Mouse (Mus musculus) activated CD4-positive, CD25-positive, alpha-beta regulatory T cell, adult 4 months (primary cell): ENCODE measurements around the gene Calr4. TPM values are rescaled to one million over a fixed set of nuclear protein-coding genes. Genes with fewer than 3 reads are reported as not detected.

Experiments used
- ATAC-seq: one replicate; pipeline ENCODE4 v1.8.0; 2017
- polyA plus RNA-seq, 2 experiments: library from polyadenylated mRNA; unstranded; fragments of 100-300 nt; shearing (Covaris generic); gene quantifications; one replicate each; pipeline ENCODE4 v1.2.1; 2017

Calr4 gene
- polyA plus RNA-seq, 2 experiments from 2014 or later = not detected

DNA sequence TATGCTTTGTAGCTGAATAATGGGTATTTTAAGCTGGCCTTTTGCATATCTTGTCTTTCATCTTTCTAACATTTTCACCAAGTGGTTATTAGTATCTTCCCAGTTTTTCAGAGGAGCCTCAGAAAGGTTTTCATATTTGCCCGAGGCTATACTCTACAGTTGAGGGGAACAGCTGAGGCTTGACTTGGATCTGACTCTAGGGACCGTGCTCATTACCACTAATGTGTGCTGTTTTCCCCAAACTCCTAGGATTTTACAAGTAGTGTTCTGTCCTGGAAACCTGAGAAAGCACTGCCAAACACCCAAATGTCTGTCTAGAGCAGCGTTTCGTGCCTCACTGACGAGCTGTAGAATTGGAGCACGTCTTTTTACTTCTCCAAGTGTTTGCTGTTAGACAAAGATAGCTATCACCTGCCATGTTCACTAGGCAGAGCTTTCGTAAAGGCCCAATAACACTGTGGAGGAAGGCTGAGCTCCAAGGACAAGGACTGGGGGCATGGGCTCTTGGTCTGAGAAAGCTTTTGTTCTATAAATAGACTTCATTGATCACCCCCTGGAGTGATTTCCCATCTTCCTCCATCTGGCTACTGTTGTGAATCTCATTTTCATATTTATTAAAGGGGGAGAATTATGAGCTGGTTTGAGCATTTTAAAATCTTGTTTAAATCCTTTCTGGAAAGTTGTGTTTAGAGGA lies 2.0 kb downstream of the Calr4 start:
- no peak for ATAC-seq

DNA sequence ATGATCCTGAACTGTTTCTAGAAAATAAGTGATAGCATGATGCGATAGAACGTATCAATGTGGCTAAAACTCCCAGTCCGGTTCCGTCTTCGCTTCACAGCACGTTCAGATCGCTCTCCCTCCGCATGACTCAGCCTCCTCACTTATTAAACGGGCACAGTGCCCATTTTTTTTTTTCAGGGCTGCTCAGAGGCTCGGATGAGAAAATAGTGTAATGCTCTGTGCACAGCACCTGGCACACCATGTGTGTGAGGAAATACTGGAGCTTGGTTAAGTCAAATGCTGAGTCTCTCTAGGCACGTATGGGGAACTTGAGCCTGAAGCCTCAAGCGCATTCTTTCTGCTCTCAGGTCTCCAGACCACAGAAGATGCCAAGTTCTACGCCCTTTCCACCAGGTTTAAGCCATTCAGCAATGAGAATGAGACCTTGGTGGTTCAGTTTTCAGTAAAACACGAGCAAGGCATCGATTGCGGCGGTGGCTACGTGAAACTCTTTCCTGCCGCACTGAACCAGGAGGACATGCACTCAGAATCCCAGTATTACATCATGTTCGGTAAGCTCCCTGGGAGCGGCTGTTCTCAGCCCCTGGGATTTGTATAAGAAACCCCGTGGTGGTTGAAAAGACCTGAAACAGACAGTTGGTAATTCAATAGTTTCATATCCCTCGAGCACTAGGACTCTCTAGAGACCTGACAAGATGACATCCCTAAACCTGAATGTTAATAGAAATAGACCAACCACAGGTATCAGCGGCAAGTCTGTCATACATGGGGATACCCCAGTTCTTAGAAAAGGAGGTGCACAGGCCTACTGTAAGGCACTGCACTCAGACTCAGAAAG lies 4.4 kb downstream of the Calr4 start:
- ATAC-seq = no peak

DNA sequence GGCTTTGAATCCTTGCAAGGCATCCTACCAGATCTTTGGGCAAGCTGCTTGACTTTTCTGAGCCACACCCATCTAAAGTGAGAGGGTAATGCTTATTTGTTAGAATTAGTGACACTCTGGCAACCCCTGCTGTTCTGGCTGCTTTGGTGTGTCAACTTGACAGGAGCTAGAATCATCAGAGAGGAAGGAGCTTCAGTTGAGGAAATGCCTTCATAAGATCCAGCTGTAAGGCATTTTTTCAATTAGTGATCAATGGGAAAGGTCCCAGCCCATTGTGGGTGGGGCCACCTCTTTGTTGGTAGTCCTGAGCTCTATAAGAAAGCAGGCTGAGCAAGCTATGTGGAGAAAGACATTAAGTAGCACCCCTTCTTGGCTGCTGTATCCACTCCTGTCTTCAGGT lies 6.9 kb downstream of the Calr4 start:
- ATAC-seq = no peak

DNA sequence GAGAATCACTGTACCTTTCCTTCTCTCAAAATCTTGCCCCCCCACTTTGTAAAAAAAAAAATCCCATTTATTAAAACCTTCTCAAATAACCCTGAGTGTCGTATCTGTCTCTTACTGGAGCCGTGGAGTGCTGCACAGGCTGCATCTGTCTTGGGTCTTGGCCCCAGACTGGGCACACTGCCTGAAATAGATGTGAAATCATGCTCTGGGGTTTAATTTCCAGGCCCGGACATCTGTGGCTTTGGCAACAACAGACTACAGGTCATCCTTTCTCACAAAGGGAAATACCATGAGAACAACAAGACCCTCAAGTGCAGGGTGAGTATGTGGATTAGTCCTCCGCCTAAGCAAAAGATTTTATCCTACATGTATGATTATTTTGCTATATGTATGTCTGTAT lies 7.6 kb downstream of the Calr4 start:
- no peak for ATAC-seq

DNA sequence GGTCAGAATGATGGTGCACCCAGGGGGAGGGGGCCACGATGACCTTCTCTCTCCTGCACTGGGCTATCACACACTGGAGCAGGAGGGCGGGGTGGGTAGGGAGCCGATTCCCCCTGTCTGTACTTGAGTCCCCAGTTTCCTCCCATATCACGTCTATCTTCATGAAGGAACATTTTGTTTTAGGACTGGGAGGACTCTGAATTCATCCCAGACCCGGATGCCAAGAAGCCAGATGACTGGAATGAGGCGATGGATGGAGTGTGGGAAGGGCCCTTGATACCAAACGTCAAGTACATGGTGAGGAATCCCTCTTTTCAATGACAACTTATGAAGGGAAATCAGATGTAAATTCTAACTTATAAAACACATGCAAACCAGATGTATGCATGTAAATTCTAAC lies 10.2 kb downstream of the Calr4 start:
- ATAC-seq = no peak

DNA sequence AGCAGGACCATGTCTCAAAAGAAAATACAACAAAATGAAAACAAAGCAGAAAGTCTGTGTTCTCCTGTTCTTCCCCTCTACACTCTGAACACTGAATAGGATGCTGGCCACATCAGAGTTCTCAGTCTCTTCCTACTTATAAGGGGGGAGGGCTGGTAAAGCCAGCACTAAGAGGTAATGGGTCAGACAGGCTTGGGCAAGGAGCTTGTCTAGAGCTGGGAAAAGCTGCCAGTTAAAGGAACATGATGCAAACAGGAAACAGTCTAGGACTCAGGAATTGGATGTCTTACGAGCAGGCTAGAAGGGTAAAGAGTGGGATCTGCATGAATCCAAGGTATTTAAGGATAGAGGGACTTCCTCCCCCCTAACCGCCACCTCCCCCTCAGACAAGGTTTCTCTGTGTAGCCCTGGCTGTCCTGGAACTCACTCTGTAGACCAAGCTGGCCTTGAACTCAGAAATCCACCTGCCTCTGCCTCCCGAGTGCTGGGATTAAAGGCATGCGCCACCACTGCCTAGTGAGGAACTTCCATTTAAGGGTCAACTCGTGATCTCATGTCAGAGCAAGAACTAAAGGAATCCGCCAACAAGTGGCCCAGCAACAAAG lies 10.8 kb downstream of the Calr4 start:
- no peak for ATAC-seq

GRCm38 (mm10) chr4:109251605-109252004 lies 17.3 kb downstream of the Calr4 start:
- no peak for ATAC-seq

DNA sequence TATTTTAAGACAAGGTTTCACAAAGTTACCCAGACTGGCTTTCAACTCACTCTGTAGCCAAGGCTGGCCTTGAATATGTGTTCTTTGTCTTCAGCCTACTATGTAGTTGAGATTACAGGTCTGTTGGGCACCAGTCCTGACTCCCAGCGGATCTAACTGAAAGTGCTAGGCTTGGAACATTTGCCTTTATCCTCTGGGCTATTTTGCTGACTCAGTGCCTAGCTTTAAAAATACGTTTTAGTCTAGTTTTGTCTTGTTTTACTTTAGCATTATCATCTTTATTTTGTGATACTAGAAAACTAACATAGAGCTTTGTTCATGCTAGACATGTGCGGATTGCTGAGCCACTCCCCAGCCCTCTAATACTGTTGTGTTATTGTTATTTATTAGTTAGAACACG lies 17.9 kb downstream of the Calr4 start:
- no peak for ATAC-seq

- no peak for ATAC-seq
Observed at GRCm38 (mm10) chr4:109253664-109254151, 19.4 kb downstream of the Calr4 start.

- no peak for ATAC-seq
Observed at GRCm38 (mm10) chr4:109254511-109254910, 20.2 kb downstream of the Calr4 start.

GRCm38 (mm10) chr4:109255321-109255720 lies 21.0 kb downstream of the Calr4 start:
- no peak for ATAC-seq

GRCm38 (mm10) chr4:109255727-109256417 lies 21.6 kb downstream of the Calr4 start:
- ATAC-seq = no peak

DNA sequence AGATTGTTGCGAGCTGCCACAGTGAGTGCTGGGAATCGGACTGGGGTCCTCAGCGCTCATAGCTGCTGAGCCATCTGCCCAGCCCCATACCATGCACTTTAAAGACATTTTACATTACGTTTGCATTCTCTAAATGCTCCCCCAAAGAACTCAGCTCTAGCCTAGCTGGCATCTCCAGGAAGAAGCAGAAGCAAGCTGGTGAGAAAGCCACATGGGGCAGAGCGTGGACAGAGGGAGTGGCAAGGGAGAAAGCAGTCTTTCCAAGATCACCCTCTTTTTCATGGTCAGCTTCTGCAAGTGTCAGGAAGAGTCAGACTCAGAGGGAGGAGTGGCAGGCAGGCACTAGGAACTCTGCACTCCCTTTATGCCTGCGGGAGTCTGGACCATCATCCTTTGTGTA lies 22.5 kb downstream of the Calr4 start:
- no peak for ATAC-seq

- ATAC-seq = no peak
Observed at GRCm38 (mm10) chr4:109257639-109258038, 23.4 kb downstream of the Calr4 start.

GRCm38 (mm10) chr4:109262068-109262467 lies 27.8 kb downstream of the Calr4 start:
- no peak for ATAC-seq

DNA sequence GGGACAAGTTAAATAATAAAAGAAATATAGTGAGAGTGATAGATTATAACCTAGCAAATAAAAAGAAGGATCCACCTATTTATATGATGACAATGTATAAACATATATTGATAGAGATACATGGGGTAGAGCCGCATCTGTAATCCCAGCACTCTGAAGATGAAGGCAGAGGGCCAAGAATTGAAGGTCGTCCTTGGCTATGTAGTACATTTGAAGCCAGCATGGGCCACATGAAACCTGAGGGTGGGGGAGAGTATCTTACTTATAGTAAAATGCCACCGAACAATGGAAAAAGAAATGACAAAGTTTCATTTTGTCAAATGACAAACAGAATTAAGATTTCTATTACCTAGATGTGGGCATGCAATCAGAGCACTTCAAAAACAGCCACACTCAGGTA lies 31.8 kb downstream of the Calr4 start:
- no peak for ATAC-seq

DNA sequence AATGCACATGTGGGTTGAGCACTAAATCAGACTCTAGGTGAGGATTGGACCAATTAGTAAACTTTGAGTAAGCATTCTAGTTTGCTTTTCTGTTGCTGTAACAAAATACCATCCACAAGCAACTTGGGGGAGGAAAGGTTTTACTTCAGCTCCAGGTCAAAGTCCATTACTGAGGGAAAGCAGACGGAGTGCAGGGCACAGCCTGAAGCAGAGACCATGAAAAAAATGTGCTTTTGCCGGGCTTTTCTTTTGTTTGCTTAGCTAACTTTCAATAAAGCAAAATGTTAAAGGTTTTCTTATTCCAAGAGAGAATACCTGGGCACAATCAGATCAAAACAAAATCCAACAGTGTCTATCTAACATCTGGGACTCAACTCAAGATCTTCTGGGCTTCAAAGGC lies 32.5 kb downstream of the Calr4 start:
- no peak for ATAC-seq

GRCm38 (mm10) chr4:109267452-109267851 lies 33.2 kb downstream of the Calr4 start:
- ATAC-seq = no peak

- ATAC-seq = no peak
Observed at GRCm38 (mm10) chr4:109268903-109269302, 34.6 kb downstream of the Calr4 start.

DNA sequence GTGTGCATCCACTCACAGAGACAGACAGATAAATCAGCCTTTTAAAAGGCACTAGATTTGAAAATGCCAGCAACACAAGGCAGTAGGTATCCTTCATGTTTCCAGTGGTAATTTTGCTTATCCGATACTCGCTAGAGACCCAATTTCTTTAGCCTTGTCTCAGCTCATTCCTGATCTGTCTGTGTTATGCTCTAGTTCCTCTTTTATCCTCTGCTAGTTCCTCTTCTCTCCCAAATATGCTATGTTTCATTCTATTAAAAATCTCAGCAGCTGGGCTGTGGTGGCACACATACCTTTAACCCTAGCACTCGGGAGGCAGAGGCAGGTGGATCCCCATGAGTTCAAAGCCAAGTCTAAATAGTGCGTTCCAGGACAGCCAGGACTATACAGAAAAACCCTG lies 37.5 kb downstream of the Calr4 start:
- ATAC-seq = no peak

DNA sequence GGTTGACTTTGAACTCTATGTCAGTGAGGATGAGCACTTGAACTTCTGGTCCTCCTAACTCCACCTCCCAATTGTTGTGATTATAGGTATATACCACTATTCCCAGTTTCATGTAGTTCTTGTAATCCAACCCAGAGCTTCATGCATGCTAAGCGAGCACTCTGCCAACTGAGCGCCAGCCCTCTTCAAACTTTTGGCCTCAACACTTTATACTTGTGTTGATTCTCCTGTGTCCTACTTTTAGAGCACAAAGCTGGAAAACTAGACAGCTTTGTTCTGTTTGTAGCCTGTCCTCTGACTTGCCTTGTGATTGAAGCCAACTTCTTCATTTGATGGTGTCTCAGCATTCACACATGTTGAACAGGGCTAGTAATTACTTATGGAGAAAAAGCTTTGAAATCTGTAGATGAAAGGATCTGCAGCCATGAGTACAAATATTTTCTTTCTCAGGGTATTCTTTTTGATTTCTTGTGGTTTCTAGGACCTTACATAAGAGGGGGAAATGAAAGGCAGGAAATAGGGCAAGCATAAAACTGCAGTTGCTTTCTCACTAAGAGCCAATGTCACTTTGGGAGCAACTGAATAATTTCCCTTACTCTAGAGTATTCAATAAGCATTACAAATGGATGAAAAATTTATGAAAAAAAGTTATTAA lies 39.4 kb downstream of the Calr4 start:
- peak; percentile 54 for ATAC-seq

- ATAC-seq = peak; percentile 81
Observed at GRCm38 (mm10) chr4:109279689-109280458, 45.6 kb downstream of the Calr4 start, which contains the start of gene Eps15. Gene Eps15, plus strand, starts transcription at chr4:109280268.
